Mouse (Mus musculus) hindbrain, postnatal 0 days (tissue): ENCODE measurements around the gene Ephb2. TPM values are rescaled to one million over a fixed set of nuclear protein-coding genes. Genes with fewer than 3 reads are reported as not detected.

Experiments
- ATAC-seq: fragments of 200-750 bp; cut with Nextera tagmentation; 2 replicates; pipeline ENCODE4 v1.8.0; 2017; ENCODE audit warnings: mild to moderate bottlenecking, moderate TSS enrichment, moderate library complexity
- DNase-seq: peaks from one replicate; pipeline ENCODE4 v3.0.0-alpha.2; 2015; ENCODE audit warnings: low spot score
- H3K27ac ChIP-seq: fragments of 300-500 bp; sonication (generic); 2 replicates; pipeline ENCODE4 v1.5.1; 2014; ENCODE audit warnings: mild to moderate bottlenecking
- H3K27me3 ChIP-seq: fragments of 300-500 bp; sonication (generic); 2 replicates; pipeline ENCODE4 v1.6.1; 2014; ENCODE audit warnings: low read length, mixed read lengths; ENCODE audit not compliant: insufficient read depth
- H3K36me3 ChIP-seq: fragments of 300-500 bp; sonication (generic); 2 replicates; pipeline ENCODE4 v1.6.1; 2014; ENCODE audit warnings: low read length, mixed read lengths; ENCODE audit not compliant: insufficient read depth
- H3K4me1 ChIP-seq: fragments of 300-500 bp; sonication (generic); 2 replicates; pipeline ENCODE4 v1.6.1; 2014; ENCODE audit warnings: antibody characterized with exemption, low read length, mixed read lengths; ENCODE audit not compliant: insufficient read depth
- H3K4me2 ChIP-seq: fragments of 300-500 bp; sonication (generic); 2 replicates; pipeline ENCODE4 v1.6.1; 2014; ENCODE audit warnings: low read depth, mild to moderate bottlenecking, low read length, moderate library complexity, mixed read lengths
- H3K4me3 ChIP-seq: fragments of 300-500 bp; sonication (generic); 2 replicates; pipeline ENCODE4 v1.5.1; 2014; ENCODE audit warnings: low read length
- H3K9ac ChIP-seq: fragments of 300-500 bp; sonication (generic); replicated peaks from 2 replicates; pipeline ENCODE4 v1.6.1; 2014; ENCODE audit warnings: mild to moderate bottlenecking, low read length, moderate library complexity, mixed read lengths
- H3K9me3 ChIP-seq: fragments of 300-500 bp; sonication (generic); 2 replicates; pipeline ENCODE4 v1.6.1; 2016; ENCODE audit warnings: low read length, mixed read lengths
- CTCF ChIP-seq: IDR thresholded peaks from 2 replicates; pipeline ENCODE4 v1.5.1; 2016; ENCODE audit warnings: antibody characterized with exemption, control low read depth, low read depth
- WGBS: fragments of 180-500 bp; shearing (Covaris S2); extraction: QIAGEN DNeasy Blood & Tissue Kit; methylation state at CpG from one replicate; pipeline ENCODE4 v1.1.7; 2014; 5-methylcytosine and 5-hydroxymethylcytosine counted together
- polyA plus RNA-seq: library from polyadenylated mRNA; unstranded; fragments of >200 nt; fragmentation: Nextera tagmentation; extraction: Ambion mirVana; gene quantifications from 2 replicates; pipeline ENCODE4 v1.2.1, GENCODE M21; 2015
- total RNA-seq: library from RNA; depleted of rRNA; stranded (reverse); fragments of >200 nt; gene quantifications from 2 replicates; pipeline ENCODE4 v1.2.3, GENCODE M21; 2014

Gene Ephb2
- total and polyA plus RNA-seq, 2 experiments from 2014 or later: 13.0 to 136 TPM

DNA sequence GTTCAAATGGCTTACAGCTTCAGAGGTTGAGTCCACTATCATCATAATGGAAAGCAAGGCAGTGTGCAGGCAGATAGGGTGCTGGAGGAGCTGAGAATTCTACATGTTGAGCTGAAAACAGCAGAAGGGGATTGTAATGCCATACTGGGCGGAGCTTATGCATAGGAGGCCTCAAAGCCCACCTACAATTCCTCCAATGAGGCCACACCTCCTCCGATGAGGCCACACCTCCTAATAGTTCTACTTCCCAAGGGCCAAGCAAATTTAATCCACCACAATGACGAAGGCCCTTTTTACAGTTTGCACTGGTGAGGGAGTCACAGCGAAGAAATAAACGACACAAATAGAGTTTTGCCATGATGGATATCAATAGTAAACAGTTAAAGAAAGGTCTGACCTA lies 199.3 kb downstream of the Ephb2 start:
- WGBS: 55% methylated on average over 5 of the region's 5 CpGs
- peaks cover 6% of the 10 kb centered on the region for H3K4me1 ChIP-seq
- H3K27me3 ChIP-seq: no peaks in the 10 kb centered on the region
- no peaks in the 10 kb centered on the region for H3K9me3 ChIP-seq
- H3K9ac ChIP-seq: no peak overlapping the region
- peak overlapping the region; percentile 73; the same call in 1 of the 2 replicates for H3K4me2 ChIP-seq
- no peaks in the 10 kb centered on the region for H3K36me3 ChIP-seq
- TF ChIP-seq CTCF: no peak
- ATAC-seq: no peak
- no peak overlapping the region for H3K4me3 ChIP-seq
- H3K27ac ChIP-seq: no peak overlapping the region
- DNase-seq: no peak

DNA sequence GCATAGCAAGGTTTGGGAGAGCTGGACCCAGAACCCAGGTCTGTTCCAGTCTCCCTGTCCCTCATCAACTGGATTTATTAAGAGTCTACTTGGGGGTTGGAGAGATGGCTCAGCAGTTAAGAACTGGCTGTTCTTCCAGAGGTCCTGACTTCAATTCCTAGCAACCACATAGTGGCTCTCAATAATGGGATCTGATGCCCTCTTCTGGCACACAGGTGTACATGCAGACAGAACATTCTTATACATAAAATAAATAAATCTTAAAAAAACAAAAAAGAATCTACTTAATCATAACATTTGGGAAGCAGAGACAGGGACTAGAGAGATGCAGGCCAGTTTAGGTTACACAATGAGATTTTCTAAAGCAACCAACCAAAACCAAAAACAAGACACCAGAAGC lies 199.8 kb downstream of the Ephb2 start:
- no peak overlapping the region for H3K4me2 ChIP-seq
- peak; percentile 47 for TF ChIP-seq CTCF
- peaks cover 6% of the 10 kb centered on the region for H3K4me1 ChIP-seq
- H3K27ac ChIP-seq: no peak overlapping the region
- no peaks in the 10 kb centered on the region for H3K27me3 ChIP-seq
- no peaks in the 10 kb centered on the region for H3K9me3 ChIP-seq
- no peak for ATAC-seq
- H3K36me3 ChIP-seq: no peaks in the 10 kb centered on the region
- peak; percentile 20 for DNase-seq
- H3K9ac ChIP-seq: no peak overlapping the region
- no peak overlapping the region for H3K4me3 ChIP-seq

DNA sequence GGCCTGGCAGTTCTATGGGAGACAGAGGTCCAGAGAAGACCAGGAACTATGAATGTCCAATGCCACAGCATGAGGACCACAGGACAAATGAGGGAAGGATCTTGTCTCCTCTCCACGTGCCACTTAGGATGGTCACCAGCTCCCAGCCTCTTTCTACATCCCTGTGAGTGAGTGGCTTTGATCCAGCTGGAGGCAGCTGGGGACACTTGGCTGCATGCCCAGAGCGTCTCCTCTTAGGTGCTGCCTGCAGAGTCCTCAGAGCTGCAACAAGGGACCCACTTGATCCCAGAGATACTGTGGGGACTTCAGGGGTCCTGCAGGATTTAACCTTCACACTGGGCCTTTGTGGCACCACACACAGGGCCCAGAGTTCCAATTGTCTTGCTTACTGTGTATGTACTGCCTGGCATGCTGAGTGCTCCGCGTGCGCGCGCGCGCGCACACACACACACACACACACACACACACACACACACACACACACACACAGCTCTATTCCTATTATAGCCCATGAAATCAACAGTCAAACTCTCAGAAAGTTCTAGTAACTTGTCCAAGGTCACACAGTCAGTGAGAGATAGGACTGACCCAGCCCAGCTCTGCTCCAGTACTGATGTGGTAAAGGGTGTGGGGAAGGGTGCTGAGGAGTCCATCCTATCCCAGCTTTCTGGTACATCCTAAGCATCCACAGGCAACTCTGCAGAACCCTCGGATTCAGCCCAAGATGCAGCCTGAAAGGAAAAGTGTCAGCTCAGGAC lies 204.4 kb downstream of the Ephb2 start:
- no peak overlapping the region for H3K4me2 ChIP-seq
- ATAC-seq: peak; percentile 55; the same call in 1 of the 2 replicates
- H3K27me3 ChIP-seq: no peaks in the 10 kb centered on the region
- H3K36me3 ChIP-seq: no peaks in the 10 kb centered on the region
- H3K4me1 ChIP-seq: no peaks in the 10 kb centered on the region
- H3K27ac ChIP-seq: no peak overlapping the region
- DNase-seq: peak; percentile 64
- H3K9ac ChIP-seq: no peak overlapping the region
- no peak for TF ChIP-seq CTCF
- H3K4me3 ChIP-seq: no peak overlapping the region
- H3K9me3 ChIP-seq: no peaks in the 10 kb centered on the region
- WGBS: 76% methylated on average over 11 of the region's 11 CpGs

DNA sequence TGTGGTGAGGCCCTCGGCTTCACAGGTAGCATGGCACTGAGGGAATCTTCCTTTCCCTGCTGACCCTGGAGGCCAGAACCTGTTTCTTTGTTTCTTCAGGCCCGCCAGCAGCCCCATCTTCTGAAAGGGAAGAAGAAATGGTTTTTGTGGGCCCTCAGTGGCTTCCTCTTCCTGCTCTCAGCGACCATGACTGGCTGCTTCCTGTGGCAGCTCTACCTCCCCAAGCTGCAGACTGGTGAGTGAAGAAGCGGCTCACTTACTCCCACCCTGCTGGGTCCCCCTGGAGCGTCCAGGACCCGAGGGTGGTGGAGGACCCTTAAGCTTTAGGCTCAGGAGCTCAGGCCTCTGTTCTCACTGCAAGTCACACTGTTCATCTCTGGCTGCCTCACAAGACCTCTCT lies 209.2 kb downstream of the Ephb2 start:
- Histone ChIP-seq H3K4me3 (no peak overlapping the region), H3K4me2 (no peak overlapping the region), H3K9ac (no peak overlapping the region), H3K27ac (no peak overlapping the region), H3K27me3 (no peaks in the 10 kb centered on the region), H3K9me3 (no peaks in the 10 kb centered on the region), H3K36me3 (no peaks in the 10 kb centered on the region), H3K4me1 (no peaks in the 10 kb centered on the region)
- no peak for ATAC-seq
- no peak for DNase-seq
- 72% methylated on average over 6 of the region's 6 CpGs for WGBS
- TF ChIP-seq CTCF: no peak

DNA sequence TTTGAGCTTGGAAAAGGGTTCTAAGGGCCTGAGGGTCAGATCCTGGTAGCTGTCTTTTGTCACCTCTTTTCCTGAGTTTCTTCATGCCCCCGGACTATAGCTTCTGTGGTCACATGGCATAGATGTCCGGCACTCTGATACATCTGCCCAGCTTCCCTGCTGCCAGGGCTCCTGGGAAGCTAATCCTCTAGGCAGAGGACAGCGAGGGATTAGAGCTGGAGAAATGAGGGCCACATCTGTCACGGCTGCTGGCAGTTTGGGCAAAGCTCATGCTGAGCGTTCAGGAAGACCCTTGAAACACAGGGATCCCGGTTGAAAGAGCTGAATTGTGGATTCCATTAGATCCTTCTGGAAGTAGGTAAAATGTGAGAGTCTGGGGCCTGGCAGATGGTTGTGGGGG lies 213.4 kb downstream of the Ephb2 start, which contains the start of gene Lactbl1:
Gene Lactbl1, plus strand, starts transcription at position 234 of the 400 bp plus-strand sequence.
- 40% methylated on average over 6 of the region's 6 CpGs for WGBS
- Histone ChIP-seq H3K9me3 (no peaks in the 10 kb centered on the region), H3K36me3 (no peaks in the 10 kb centered on the region), H3K9ac (no peak within 1 kb of the TSS), H3K4me2 (no peak within 1 kb of the TSS), H3K27ac (no peak within 1 kb of the TSS), H3K27me3 (no peaks in the 10 kb centered on the region), H3K4me1 (no peaks in the 10 kb centered on the region), H3K4me3 (no peak within 1 kb of the TSS)
- no peak for TF ChIP-seq CTCF
- ATAC-seq: no peak
- no peak for DNase-seq

DNA sequence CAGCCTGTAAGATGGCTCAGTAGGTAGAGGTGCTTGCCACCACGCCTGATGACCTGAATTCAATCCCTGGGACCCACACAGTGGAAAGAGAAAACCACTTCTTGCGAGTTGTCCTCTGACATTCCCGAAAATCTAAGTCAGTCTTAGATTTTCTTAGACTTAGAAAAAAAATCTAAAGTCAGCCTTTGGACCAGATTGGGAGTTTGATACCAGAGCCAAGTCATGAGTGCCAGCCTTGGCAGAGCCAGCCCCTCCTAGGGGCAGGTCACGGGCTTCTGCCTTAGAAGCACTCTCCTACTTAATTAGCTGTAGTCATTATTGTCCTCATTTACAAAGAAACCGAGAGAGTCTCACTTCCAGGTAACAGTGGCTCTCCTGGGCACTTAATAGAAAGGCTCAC lies 213.8 kb downstream of the Ephb2 start:
- no peak for TF ChIP-seq CTCF
- H3K27me3 ChIP-seq: no peaks in the 10 kb centered on the region

DNA sequence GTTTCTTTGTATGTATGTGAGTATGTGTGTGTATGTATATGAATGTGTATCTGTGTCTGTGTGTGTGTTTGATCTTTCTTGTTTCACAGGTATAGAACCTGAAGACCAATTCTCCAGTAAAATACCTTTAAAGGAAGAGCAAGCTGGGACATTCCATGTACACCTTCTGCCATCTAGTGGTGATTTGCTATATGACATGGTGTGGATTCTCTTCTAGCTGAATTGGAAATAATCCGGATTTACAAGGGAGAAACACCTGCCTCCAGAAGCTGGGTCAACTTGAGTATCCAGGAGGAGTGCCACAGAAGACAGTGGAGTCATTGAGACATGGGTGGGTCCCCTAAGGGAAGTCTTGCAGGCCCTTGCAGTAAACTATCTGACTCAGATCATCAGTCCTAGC lies 214.5 kb downstream of the Ephb2 start:
- 0% methylated on average over 1 of the region's 1 CpGs for WGBS
- ATAC-seq: peak; percentile 21; the same call in 1 of the 2 replicates
- peak; percentile 88 for DNase-seq

More for the DNA sequence above, 213.8 kb downstream of the Ephb2 start:
- Histone ChIP-seq H3K9me3 (no peaks in the 10 kb centered on the region), H3K4me1 (no peaks in the 10 kb centered on the region), H3K4me2 (no peak overlapping the region), H3K27ac (no peak overlapping the region), H3K36me3 (no peaks in the 10 kb centered on the region), H3K9ac (no peak overlapping the region), H3K4me3 (no peak overlapping the region)
- no peak for ATAC-seq
- DNase-seq: no peak
- WGBS: 44% methylated on average over 5 of the region's 5 CpGs

More for the DNA sequence above, 214.5 kb downstream of the Ephb2 start:
- Histone ChIP-seq H3K36me3 (no peaks in the 10 kb centered on the region), H3K9me3 (no peaks in the 10 kb centered on the region), H3K27ac (no peak overlapping the region), H3K9ac (no peak overlapping the region), H3K4me1 (no peaks in the 10 kb centered on the region), H3K4me2 (no peak overlapping the region), H3K4me3 (no peak overlapping the region), H3K27me3 (no peaks in the 10 kb centered on the region)
- TF ChIP-seq CTCF: peak; percentile 95
